Mouse (Mus musculus): ENCODE data around the gene Sec16a. TPM values are rescaled to one million over a fixed set of nuclear protein-coding genes. Genes with fewer than 3 reads are reported as not detected.

The Sec16a gene
- 7.3 and 9.8 TPM in 2 replicates for polyA plus RNA-seq (2021; fragmentation: Nextera tagmentation)
- long read RNA-seq, experiment 1, full-length matches to known transcripts = 4 of 30 reads
- long read RNA-seq, experiment 1, partial matches to known transcripts = 20 of 30 reads
- long read RNA-seq, experiment 1, other reads (novel, unspliced or antisense) = 6 of 30 reads
- long read RNA-seq, experiment 2, partial matches to known transcripts = 6 of 10 reads
- long read RNA-seq, experiment 2, other reads (novel, unspliced or antisense) = 4 of 10 reads

GRCm38 (mm10) chr2:26444946-26445665, at the start of gene Sec16a:
Gene Sec16a, minus strand, starts transcription at chr2:26445216.

GRCm38 (mm10) chr2:26408515-26409356, 36.3 kb downstream of the Sec16a start, which contains the start of gene Inpp5e:
Gene Inpp5e, minus strand, starts transcription at chr2:26409203.

GRCm38 (mm10) chr2:26389154-26389690, 55.8 kb downstream of the Sec16a start, which contains the start of the genes Entr1 and Pmpca:
Gene Entr1, minus strand, starts transcription at chr2:26389316.
Gene Pmpca, plus strand, starts transcription at chr2:26389339.

GRCm38 (mm10) chr2:26380131-26380771, 64.8 kb downstream of the Sec16a start, which contains the start of gene Snapc4:
Gene Snapc4, minus strand, starts transcription at chr2:26380653.

GRCm38 (mm10) chr2:26360772-26361171, 84.2 kb downstream of the Sec16a start, which contains the start of gene Card9:
Gene Card9, minus strand, starts transcription at chr2:26360918.

Other genes starting within 250 kb of the Sec16a start
- gene Lhx3, start 236.9 kb downstream of the Sec16a start, polyA plus RNA-seq (2021; fragmentation: Nextera tagmentation) = 0.25 TPM in 1 of 2 replicates, not detected in the other
- 8.0 and 10.2 TPM in 2 replicates for gene Qsox2, start 207.7 kb downstream of the Sec16a start, polyA plus RNA-seq (2021; fragmentation: Nextera tagmentation)
- 0.15 and 0.28 TPM in 2 replicates for gene Ccdc187, start 150.7 kb downstream of the Sec16a start, polyA plus RNA-seq (2021; fragmentation: Nextera tagmentation)
- 18.8 and 21.6 TPM in 2 replicates for gene Gpsm1, start 129.7 kb downstream of the Sec16a start, polyA plus RNA-seq (2021; fragmentation: Nextera tagmentation)
- gene Dnlz, start 93.1 kb downstream of the Sec16a start, polyA plus RNA-seq (2021; fragmentation: Nextera tagmentation) = 54.2 and 54.4 TPM in 2 replicates
- gene Card9, start 84.3 kb downstream of the Sec16a start, polyA plus RNA-seq (2021; fragmentation: Nextera tagmentation) = 0.47 and 0.87 TPM in 2 replicates
- gene Snapc4, start 64.6 kb downstream of the Sec16a start, polyA plus RNA-seq (2021; fragmentation: Nextera tagmentation) = 5.9 and 6.4 TPM in 2 replicates
- 64.1 and 80.9 TPM in 2 replicates for gene Entr1, start 55.9 kb downstream of the Sec16a start, polyA plus RNA-seq (2021; fragmentation: Nextera tagmentation)
- gene Pmpca, start 55.9 kb downstream of the Sec16a start, polyA plus RNA-seq (2021; fragmentation: Nextera tagmentation) = 56.5 and 58.2 TPM in 2 replicates
- gene Inpp5e, start 36.0 kb downstream of the Sec16a start, polyA plus RNA-seq (2021; fragmentation: Nextera tagmentation) = 5.0 and 6.7 TPM in 2 replicates
- gene Notch1, start 71.4 kb upstream of the Sec16a start, polyA plus RNA-seq (2021; fragmentation: Nextera tagmentation) = 4.5 and 5.6 TPM in 2 replicates
- 106 and 107 TPM in 2 replicates for gene Egfl7, start 134.8 kb upstream of the Sec16a start, polyA plus RNA-seq (2021; fragmentation: Nextera tagmentation)
- gene Gm20532, start 141.4 kb upstream of the Sec16a start, polyA plus RNA-seq (2021; fragmentation: Nextera tagmentation) = not detected in 2 replicates
- gene Agpat2, start 159.2 kb upstream of the Sec16a start, polyA plus RNA-seq (2021; fragmentation: Nextera tagmentation) = 0.97 and 2.5 TPM in 2 replicates
- gene Fam69b, start 183.2 kb upstream of the Sec16a start, polyA plus RNA-seq (2021; fragmentation: Nextera tagmentation) = 29.9 and 103 TPM in 2 replicates
- not detected in 2 replicates for gene Lcn4, start 226.1 kb upstream of the Sec16a start, polyA plus RNA-seq (2021; fragmentation: Nextera tagmentation)

Data from left cerebral cortex, adult 6 months (tissue).